In the genomic region with DNA sequence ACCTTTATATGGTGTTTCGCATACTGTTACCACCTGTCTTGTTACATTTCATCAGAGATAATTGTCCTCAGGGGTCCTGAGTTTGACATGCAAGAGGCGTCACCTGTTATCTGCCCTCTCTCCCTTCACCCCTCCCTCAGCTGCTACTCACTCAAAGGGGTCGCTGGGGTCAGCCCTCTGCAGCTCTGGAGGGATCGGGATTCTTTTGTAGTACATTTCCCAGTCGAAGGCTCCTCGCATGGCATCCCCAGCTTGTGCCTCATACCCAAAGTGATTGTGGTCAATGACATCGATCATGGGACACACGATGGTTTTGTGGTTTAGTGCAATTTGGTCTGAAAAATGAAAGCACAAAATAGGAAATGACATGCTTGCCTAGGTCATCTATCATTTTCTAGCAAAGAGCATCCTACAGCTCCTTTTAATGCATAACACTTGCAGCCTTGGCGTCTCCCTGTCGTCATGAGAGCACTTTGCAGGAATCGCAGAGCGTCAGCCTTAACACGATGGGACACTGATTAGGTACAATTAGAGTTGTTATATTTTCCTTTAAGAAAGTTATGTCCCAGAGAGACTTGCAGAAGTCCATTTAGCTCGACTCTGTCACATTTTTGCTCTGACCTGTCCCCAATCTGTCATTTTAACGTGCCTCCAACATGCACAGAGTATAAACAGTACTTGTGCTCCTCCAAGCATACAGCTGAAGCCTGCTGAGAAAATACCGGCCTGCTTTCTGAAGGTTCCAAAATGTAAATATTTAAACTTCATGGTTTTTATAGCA, we compare ENCODE assay signal across 13 mouse cellular contexts.
A peak's percentile ranks its signal among the peaks of the same experiment; 100 is the strongest.
DNase-seq lines count a peak whose midpoint lies in the region; ATAC-seq and TF ChIP-seq lines count a peak whose summit lies in the region.
"Had no signal": no experiment of that assay in that cellular context is flagged by ENCODE, and none has a peak within 500 bp of the region (broad histone marks: within the 10 kb centered on the region; RNA-seq: fewer than 3 reads in every experiment).

No protein-coding gene starts in this region.

- H3K36me3 ChIP-seq in lung, embryonic 14.5 days (ENCODE audit: insufficient read depth), result no peaks in the 10 kb centered on the region
- H3K36me3 ChIP-seq in embryonic facial prominence, embryonic 10.5 days (replicated peaks), result no peaks in the 10 kb centered on the region
- H3K36me3 ChIP-seq in neural tube, embryonic 12.5 days, result no peaks in the 10 kb centered on the region

- peak; percentile 10 for DNase-seq in cerebellum, adult 11-12 months
- peak; percentile 74 for DNase-seq in lung, embryonic 14.5 days
- no peak for DNase-seq in lung, postnatal 14 days
- DNase-seq in embryonic facial prominence, embryonic 10.5 days (ENCODE audit: low spot score), result peak; percentile 72
- no peak for DNase-seq in layer of hippocampus, adult 11-12 months (ENCODE audit: low spot score)
- no peak for DNase-seq in urinary bladder, adult 2 months (ENCODE audit: low spot score)
- DNase-seq: heart, postnatal 36 days; kidney, postnatal 25 days; lung, postnatal 10 days had no signal

- H3K4me3 ChIP-seq in lung, embryonic 14.5 days (ENCODE audit: low read depth, low read length), result no peak overlapping the region
- H3K4me3 ChIP-seq in embryonic facial prominence, embryonic 10.5 days, result no peak overlapping the region
- H3K4me3 ChIP-seq in neural tube, embryonic 12.5 days, result no peak overlapping the region
- H3K4me3 ChIP-seq: left cerebral cortex, adult 2 months had no signal

- H3K4me1 ChIP-seq in lung, embryonic 14.5 days (ENCODE audit: insufficient read depth), result peaks cover 7% of the 10 kb centered on the region; the same call in 1 of the 2 replicates
- peaks cover 34% of the 10 kb centered on the region for H3K4me1 ChIP-seq in embryonic facial prominence, embryonic 10.5 days
- H3K4me1 ChIP-seq in neural tube, embryonic 12.5 days, result no peaks in the 10 kb centered on the region

- no peak overlapping the region for H3K9ac ChIP-seq in lung, embryonic 14.5 days
- H3K9ac ChIP-seq in neural tube, embryonic 12.5 days, result no peak overlapping the region

- H3K9me3 ChIP-seq in lung, embryonic 14.5 days (ENCODE audit: low read depth, low read length), result no peaks in the 10 kb centered on the region
- no peaks in the 10 kb centered on the region for H3K9me3 ChIP-seq in embryonic facial prominence, embryonic 10.5 days
- no peaks in the 10 kb centered on the region for H3K9me3 ChIP-seq in neural tube, embryonic 12.5 days

- no peaks in the 10 kb centered on the region for H3K27me3 ChIP-seq in lung, embryonic 14.5 days (ENCODE audit: insufficient read depth, low read length)
- H3K27me3 ChIP-seq in embryonic facial prominence, embryonic 10.5 days (replicated peaks; ENCODE audit: low read depth, poor library complexity, severe bottlenecking), result no peaks in the 10 kb centered on the region
- no peaks in the 10 kb centered on the region for H3K27me3 ChIP-seq in neural tube, embryonic 12.5 days (replicated peaks)

- peak overlapping the region; percentile 39; the same call in 1 of the 2 replicates for H3K4me2 ChIP-seq in lung, embryonic 14.5 days
- no peak overlapping the region for H3K4me2 ChIP-seq in neural tube, embryonic 12.5 days (replicated peaks)

- no peak for TF ChIP-seq CTCF in lung, embryonic 14.5 days (IDR thresholded peaks at IDR 0.05; ENCODE audit: low read depth)

- 17% methylated on average over 16 of the region's 16 CpGs for WGBS in lung, embryonic 14.5 days
- WGBS in embryonic facial prominence, embryonic 10.5 days, result 30% methylated on average over 16 of the region's 16 CpGs
- 44% methylated on average over 16 of the region's 16 CpGs for WGBS in neural tube, embryonic 12.5 days

- no peak for ATAC-seq in cerebellum, adult (ENCODE audit: insufficient number of reproducible peaks, low FRiP score, low TSS enrichment)
- ATAC-seq in lung, embryonic 14.5 days (ENCODE audit: insufficient read depth), result peak; percentile 81
- peak; percentile 48; the same call in 1 of the 2 replicates for ATAC-seq in neural tube, embryonic 12.5 days (ENCODE audit: low FRiP score, low read depth)
- ATAC-seq: forebrain, embryonic 14.5 days had no signal

- H3K27ac ChIP-seq in lung, embryonic 14.5 days (ENCODE audit: low read depth), result no peak overlapping the region
- no peak overlapping the region for H3K27ac ChIP-seq in embryonic facial prominence, embryonic 10.5 days (replicated peaks)
- H3K27ac ChIP-seq in neural tube, embryonic 12.5 days, result no peak overlapping the region
- H3K27ac ChIP-seq: left cerebral cortex, adult 2 months had no signal

Comparison
In these comparisons a context has a peak if more than half of its experiments do, and no peak if none do; other contexts are left out.
1. DNase-seq: peak in cerebellum, adult 11-12 months (single experiment), lung, embryonic 14.5 days (single experiment) and embryonic facial prominence, embryonic 10.5 days (single experiment); none in lung, postnatal 14 days (single experiment), layer of hippocampus, adult 11-12 months (single experiment) and urinary bladder, adult 2 months (single experiment).